Mouse (Mus musculus) liver (tissue): ENCODE results near the gene Polr1c.

Experiments
- DNase-seq: peaks from one replicate; pipeline ENCODE4 v3.0.0-alpha.2; 2020; ENCODE audit warnings: mixed read lengths

The Polr1c gene

GRCm38 (mm10) chr17:46265502-46265901 is 17.6 kb upstream of the Polr1c start:
- DNase-seq = no peak

GRCm38 (mm10) chr17:46262201-46262694 is 14.4 kb upstream of the Polr1c start:
- no peak for DNase-seq

DNA sequence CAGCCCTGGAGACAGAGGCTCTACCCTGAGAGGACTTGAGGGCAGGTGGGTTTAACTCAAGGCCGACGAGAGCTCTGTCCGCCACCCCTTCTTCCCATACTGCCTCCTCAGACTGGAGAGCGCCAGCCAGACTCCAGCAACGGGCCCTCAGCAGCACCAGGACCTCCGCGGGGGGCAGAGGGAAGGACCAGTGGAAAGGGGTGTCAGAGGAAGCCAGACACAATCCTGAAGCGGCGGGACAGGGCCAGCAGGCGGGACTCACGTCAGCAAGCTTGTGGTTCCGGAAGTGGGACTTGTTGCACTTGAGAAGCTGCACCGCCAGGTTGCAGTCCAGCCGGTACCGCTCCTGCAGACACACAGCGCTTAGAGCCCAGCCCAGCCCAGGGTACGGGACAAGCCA is 11.8 kb upstream of the Polr1c start:
- DNase-seq = no peak

DNA sequence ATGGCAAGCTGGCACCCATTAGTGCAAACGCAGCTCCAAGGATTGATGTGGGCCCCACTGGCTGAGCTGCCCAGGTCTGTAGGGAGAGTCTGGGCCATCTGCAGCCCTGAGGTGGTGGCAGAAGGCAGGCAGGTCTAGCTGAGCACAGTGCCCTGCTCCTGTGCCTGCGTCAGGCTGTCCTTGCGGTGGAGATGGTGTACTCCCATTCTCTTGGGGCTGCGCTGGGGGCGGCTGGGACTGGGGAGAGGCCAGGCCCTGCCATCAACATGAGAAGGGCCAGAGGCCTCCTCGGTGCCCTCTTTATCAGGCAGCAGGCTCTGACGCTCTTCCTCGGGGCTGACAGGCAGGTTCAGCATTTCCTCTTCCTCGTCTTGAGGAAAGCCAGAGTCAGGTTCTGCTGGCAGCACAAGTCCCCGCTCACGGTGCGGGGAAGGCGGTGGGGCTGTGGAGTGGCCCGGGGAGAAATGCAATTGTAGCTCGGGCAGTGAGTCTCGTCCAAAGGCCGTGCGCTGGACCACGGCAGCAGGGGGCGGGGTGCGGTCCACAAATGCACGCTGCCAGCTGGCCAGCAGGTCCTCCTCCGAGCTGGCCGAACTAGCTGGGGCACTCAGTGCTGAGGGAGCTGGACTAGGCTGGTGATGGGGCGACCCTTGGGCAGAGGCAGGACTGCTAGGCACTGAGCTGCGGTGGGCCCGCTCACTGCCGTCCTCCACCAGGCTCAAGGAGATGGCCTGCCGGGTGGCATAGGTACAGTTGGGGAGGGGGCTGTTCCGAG is 10.6 kb upstream of the Polr1c start:
- DNase-seq = no peak

DNA sequence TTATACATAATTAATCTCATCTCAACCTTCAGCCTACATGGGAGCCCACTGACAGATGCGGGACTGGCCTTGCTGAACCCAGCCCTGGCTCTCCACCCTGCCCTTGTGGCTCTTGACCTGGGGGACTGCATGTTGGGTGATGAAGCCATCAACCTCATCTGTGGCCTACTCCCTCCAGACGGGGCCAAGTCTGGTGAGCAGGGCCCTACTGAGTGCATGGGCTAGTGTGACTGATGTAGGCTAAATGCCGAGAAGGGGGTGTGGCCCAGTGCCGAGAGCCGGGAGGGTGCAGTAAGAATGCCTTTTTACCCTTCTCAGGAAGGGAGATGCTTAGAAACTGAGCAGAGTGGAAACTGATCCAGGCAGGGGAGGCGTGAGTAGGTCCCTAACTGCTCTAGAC is 7.3 kb upstream of the Polr1c start:
- DNase-seq = no peak

- no peak for DNase-seq
Observed at GRCm38 (mm10) chr17:46254106-46254505, 6.3 kb upstream of the Polr1c start.

- DNase-seq = peak; percentile 90
Observed at GRCm38 (mm10) chr17:46253452-46254084, 5.7 kb upstream of the Polr1c start, which contains the start of gene Lrrc73. TSS of gene Lrrc73 (plus strand) at chr17:46253531.

DNA sequence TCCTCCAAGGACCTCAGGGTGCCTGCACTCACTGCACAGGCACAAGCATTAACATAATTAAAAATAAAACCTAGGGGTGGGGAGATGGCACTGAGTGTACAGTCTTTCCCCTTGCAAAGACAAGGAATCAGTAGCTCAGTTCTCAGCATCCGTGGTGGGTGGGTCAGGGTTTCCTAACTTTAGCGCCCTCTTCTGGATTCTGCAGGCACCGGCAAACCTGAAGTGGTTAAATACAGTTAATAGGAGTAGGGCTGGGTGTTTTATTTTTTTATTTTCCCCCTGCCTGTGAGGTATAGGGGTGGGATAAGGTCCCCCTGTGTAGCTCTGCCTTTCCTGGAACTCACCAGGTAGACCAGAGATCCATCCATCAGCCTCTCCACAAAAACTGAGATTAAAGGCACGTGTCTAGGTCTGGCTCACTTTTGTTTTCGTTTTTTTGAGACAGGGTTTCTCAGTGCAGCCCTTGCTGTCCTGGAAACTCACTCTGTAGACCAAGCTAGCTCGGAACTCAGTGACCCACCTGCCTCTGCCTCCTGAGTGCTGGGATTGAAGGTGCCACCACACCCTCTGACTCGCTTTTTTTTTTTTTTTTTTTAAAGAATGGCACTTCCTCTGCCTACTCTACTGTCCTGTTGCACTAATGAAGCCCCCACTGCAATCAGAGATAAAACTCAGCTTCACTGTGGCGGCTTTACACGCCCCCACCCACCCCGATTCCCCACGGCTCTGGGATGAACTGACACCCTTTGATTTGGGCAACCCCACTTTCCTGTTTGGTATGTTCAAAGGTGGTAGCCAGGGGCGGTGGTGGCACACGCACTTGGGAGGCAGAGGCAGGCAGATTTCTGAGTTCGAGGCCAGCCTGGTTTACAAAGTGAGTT is 5.0 kb upstream of the Polr1c start:
- DNase-seq = peak; percentile 55

DNA sequence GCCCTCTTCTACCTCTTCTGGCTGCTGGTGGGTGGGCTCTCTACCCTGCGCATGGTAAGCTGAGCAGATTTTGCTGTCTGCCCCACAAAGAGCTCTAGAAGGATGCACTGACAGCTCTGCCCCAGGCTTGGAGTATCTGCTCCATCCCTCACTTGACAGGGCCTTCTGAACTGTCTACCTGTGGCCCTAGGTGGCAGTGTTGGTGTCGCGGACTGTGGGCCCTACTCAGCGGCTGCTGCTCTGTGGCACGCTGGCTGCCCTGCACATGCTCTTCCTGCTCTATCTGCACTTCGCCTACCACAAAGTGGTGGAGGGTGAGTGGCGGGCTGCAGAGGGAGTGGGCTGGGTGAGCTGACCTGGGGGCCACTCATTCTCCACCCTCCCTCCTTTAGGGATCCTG is 3.3 kb upstream of the Polr1c start:
- peak; percentile 21 for DNase-seq

- DNase-seq = no peak
Observed at GRCm38 (mm10) chr17:46248189-46248522, 302 bp upstream of the Polr1c start.

GRCm38 (mm10) chr17:46244579-46244978 is 3.3 kb downstream of the Polr1c start:
- no peak for DNase-seq

DNA sequence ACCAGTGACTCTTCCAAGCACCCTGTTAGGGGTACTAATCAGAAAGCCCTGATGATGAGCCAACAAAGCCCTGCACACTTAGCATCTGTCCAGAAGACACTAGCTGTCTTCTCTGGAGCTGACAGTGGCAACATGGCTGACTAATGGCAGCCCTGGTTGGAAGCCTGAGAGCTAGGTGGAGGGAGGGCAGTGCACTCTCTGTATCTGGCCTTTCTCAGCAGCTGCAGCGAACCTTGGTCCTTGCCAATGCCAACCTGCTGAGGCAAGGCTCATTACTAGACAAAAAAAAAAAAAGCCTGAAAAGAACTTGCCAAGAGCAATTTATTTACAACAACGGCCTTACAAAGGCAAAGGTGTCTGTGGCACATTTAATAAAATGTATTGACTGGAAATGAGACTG is 4.2 kb downstream of the Polr1c start:
- no peak for DNase-seq

GRCm38 (mm10) chr17:46242993-46243392 is 4.9 kb downstream of the Polr1c start:
- no peak for DNase-seq

GRCm38 (mm10) chr17:46242274-46242673 is 5.6 kb downstream of the Polr1c start:
- no peak for DNase-seq

GRCm38 (mm10) chr17:46241471-46241870 is 6.4 kb downstream of the Polr1c start:
- DNase-seq = no peak

GRCm38 (mm10) chr17:46239516-46240114 is 8.2 kb downstream of the Polr1c start:
- DNase-seq = no peak

DNA sequence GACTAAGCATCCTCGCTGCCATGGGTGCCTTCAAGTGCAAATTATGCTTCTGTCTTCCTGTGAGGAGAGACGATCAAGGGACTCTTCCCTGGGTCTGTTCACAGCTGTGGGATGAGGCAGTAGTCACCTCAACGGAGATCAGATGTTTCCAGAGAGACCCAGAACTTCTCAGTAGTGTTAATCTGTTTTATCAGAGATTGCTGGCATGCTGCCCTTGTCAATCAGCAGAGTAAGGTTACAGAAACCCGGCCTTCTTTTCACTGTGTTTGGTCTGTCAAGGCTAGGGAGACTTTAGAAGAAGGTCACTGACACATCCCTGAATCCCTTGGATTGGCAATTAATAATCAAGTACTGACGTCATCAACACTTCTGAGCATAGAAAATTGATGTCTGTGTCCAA is 10.4 kb downstream of the Polr1c start:
- no peak for DNase-seq

DNA sequence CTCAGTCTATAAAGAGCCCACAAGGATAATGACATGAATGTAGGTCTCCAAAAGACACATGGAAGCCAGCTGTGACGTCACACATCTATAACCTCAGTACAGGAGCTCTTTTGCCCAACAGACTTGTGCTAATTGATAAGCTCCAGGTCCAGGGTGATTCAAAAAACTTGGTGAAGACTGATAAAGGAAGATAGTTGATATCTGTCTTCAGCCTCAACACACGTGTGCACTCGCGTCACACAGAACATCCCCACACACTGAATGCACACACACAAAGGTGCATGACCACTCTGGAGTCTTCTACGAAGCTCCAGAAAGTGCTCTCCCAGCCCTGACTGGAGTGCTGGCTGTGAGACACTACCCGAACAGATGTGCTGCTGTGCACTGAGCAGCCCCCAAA is 10.8 kb downstream of the Polr1c start:
- no peak for DNase-seq

- no peak for DNase-seq
Observed at GRCm38 (mm10) chr17:46236067-46236466, 11.8 kb downstream of the Polr1c start.

- DNase-seq = no peak
Observed at GRCm38 (mm10) chr17:46227576-46227975, 20.3 kb downstream of the Polr1c start.

DNA sequence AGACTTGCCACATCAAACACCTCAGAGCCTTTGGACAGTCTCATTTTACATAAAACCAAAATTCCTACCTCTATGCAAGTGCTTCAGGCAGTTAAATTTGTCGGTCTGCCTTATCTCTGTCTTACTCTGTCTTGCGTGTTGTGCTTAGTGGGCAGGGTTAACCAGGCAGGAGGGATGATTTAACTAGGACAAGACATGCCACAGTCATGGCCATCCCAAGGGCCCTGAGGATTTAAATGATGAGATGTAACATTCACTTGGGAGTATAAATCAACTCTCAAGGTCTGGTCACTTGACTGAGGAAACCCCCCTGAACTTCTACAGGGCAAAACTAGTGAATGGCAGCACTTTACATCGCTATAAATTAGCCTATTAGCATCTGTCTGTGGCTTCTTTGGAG is 26.3 kb downstream of the Polr1c start:
- DNase-seq = no peak

DNA sequence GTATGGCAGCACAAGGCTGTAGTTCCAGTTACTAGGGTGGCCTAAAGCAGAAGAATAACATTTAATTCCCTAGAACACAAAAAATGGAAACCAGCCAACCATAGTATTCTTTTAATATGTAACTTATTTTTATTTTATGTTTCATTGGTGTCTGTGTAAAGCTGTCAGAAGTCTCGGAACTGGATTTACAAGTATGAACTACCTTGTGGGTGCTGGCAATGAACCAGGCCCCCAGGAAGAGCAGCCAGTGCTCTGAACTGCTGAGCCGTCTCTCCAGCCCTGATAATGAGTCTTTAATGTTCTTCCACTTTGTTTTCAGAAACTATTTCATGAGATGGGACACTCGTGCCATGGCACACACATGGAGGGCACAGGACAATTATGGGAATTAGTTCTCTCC is 37.3 kb downstream of the Polr1c start:
- no peak for DNase-seq

GRCm38 (mm10) chr17:46206676-46207075 is 41.2 kb downstream of the Polr1c start:
- no peak for DNase-seq
